Mouse (Mus musculus) B cell, adult 2 months (primary cell): ENCODE measurements around the gene Pde4dip.

ENCODE experiments used
- DNase-seq, 2 experiments: peaks; one replicate each; pipeline ENCODE4 v3.0.0; 2022

Pde4dip gene

DNA sequence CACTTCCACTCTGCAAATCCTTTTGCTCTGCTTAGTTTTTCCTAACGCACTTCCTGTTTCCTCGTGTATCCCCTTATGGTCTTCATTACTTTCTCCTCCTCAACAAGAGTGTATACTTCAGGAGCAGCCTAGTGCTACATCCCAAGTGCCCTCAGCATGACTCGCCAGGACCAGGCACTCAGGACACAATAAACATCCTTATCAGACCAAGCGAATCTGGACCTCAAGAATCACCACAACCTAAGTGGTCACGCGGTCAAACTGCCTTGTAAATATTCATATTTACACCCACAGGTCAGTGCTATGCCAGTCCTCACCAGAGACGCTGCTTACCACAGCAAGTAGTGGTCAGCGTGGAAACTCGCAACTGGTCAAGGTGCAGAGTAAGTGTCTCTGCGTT lies 139.7 kb downstream of the Pde4dip start:
- DNase-seq = no peak

GRCm38 (mm10) chr3:97742841-97743240 lies 145.7 kb downstream of the Pde4dip start:
- DNase-seq = no peak

DNA sequence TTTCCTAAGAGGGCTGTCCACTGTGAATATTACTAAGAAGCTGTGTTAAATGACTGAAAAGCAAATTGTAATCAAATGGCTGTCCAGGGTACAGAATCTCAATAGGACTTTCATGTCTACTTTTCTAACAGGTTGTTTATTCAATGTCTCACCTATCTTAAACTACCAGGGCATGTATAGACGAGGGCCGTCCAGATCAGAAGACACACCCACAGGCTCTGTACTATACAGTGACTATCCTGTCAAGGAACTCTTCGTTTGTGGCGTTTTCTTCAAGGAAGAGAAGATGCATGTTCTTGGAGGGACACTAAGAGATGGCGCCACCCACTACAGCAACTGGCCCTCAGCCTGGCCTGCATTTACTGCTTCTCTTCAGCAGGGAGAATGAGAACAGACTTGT lies 152.9 kb downstream of the Pde4dip start:
- no peak for DNase-seq

GRCm38 (mm10) chr3:97734259-97734658 lies 154.2 kb downstream of the Pde4dip start:
- no peak for DNase-seq

- no peak for DNase-seq
These were observed 155.9 kb downstream of the Pde4dip start for GRCm38 (mm10) chr3:97732622-97733021.

- no peak for DNase-seq
These were observed 157.9 kb downstream of the Pde4dip start for GRCm38 (mm10) chr3:97730624-97731023.

- DNase-seq = no peak
These were observed 158.4 kb downstream of the Pde4dip start for GRCm38 (mm10) chr3:97730131-97730530.

- DNase-seq = no peak
These were observed 160.7 kb downstream of the Pde4dip start for GRCm38 (mm10) chr3:97727801-97728200.

DNA sequence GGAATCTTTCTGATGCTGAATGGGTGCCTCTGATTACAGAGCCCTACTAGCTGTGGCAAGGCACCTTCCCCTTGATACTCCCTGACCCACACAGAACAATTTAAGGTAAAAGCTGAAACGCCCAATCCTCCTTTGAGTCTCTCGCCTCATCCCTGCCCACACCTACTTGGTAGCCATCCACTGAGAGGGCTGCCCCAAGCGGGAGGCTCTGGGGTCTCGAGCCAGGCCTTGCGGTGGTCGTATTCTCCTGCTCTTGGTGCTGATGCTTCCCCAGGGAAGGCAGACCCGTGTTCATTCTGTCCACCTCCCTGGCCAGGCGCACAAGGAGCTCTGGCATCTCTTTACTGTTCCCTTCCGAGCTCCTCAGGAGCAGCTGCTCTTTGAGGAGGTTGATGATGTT lies 169.4 kb downstream of the Pde4dip start:
- no peak for DNase-seq

DNA sequence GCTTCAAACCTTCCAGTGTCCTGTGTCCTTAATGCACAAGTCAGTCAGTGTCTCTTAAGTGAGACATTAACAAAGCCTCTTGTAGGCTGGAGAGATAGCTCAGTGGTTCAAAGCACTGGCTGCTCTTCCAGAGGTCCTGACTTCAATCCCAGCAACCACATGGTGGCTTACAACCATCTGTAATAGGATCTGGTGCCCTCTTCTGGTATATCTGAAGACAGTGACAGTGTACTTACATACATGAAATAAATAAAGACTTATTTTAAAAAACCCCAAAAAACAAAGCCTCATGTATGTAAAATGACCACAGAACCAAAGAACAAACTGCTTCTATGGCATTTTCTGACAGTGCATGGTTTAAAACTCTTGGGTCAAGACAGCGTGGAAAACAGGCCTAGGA lies 172.6 kb downstream of the Pde4dip start:
- no peak for DNase-seq

- no peak for DNase-seq
These were observed 177.6 kb downstream of the Pde4dip start for GRCm38 (mm10) chr3:97710881-97711280.

DNA sequence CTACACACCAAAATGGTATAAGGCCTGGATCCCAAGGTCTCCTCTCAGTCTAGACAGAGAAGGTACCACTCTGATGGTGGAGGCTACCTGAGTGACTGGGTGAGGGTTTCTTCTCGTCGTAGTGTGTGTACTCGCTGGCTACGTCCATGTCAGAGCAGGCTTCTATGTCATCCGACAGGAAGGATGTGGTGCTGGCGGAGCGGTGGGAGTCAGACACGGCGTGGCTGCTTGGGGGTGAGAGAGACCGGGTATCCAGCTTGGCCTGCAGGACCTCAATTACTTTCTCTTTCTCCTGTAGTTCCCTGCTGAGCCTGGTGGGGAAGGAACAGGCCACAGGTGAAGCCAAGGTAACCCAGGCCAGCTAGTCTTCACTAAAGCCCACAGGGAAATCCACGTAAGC lies 178.4 kb downstream of the Pde4dip start:
- no peak for DNase-seq

DNA sequence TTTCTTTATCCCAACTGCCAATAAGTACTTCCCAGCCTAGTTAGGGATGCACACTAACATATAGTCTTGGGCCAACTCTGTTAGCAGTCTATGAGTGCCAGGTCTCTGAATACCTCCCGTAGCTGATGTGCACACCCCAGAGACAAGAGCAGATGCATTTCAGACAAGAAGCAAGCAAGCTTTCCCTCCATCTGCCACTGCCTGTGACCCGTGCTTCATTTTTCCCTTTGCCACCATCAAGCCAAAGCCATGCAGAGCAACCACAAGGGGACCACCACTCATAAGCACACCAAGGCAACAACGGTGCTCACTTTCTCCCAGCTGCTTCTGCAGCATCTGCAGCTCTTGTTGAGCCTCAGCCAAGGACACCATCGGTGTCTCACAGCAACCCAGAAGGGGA lies 181.9 kb downstream of the Pde4dip start:
- DNase-seq = no peak

DNA sequence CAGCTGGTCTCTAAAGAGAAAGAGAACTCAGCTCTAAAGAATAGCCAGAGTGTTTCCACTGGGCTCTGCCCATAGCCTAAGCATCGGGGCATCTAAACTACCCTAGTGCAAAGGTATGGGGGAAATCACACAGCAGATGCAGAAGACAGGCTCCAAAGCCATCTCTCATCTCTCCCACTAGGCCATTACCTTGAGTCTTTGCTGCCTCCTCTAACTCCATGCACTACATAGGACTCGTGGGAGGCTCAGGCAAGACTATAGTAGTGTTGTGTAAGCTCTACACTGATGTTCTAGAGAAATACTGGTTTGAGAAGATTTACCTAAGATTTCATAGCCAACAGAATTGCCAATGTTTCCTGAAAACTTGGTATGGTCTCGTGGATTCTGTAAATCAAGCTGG lies 183.0 kb downstream of the Pde4dip start:
- DNase-seq = no peak

DNA sequence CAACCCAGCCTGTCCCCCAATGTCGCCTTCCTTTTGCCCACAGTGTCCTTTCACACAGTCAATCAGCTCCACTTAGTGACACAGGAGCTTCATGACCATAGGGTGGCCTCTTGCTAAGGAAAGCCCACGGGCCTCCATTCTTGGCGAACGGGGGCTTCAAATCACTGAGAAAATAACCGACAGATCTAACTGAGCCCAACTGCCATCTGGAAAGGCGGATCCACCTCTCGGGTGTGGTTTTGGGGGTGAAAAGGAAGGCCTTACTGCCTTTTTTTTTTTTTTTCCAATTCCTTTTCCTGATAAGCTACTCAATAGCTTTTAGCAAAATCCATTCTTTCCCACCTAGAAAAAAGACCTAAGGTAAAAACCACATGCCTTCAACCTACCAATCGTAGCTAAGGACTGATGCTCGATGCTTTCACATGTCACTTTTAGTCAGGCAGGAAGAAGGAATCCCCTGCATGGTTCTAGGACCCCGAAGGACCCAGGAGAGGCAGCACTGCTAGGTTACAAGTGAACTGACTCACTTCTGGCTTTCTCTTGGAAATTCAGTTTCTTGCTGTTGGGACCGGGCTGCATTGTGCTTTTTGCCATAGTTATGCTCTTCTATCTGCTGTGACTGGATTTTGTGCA lies 185.9 kb downstream of the Pde4dip start:
- DNase-seq = no peak

- DNase-seq = no peak
These were observed 187.3 kb downstream of the Pde4dip start for GRCm38 (mm10) chr3:97701198-97701597.

DNA sequence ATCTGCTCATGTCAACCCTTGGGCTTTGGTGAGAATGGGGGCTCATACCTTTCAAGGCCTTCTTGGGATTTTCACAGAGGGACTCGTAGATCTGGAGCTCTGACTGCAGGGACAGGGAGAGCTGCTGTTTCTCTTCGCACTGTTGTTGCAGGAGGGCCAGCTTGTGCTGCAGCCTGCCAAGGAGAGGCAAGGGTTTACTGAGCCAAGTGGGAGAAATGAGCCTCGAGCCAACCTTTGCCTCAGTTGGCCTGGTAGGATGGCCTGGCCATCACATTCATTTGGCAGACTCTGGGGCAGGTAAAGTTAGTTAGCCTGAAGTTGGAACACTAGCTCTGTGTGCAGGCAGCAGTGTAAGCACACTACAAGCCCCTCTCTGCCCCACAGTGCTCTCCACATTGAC lies 189.4 kb downstream of the Pde4dip start:
- DNase-seq = no peak

- DNase-seq = no peak
These were observed 191.2 kb downstream of the Pde4dip start for GRCm38 (mm10) chr3:97697291-97697690.

- DNase-seq = no peak
These were observed 191.6 kb downstream of the Pde4dip start for GRCm38 (mm10) chr3:97696866-97697265.

DNA sequence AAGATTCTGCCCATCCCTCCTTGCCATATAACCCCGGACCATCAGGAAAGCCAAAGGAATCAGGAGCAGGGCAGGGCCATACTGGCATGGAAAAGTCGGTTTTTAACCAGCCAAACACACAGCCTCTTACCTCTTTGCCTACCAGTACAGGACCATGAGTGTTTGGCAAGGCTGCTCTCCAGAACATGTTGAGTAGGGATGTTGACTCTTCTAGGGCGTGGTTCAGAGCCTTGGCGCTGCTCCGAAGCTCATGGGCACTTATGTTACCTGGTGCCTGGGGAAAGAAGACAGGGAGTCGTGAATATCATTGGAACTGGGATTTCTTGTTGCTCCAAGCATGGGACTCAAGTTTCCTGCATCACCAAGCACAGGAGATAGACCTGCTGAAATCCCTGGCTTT lies 194.7 kb downstream of the Pde4dip start:
- no peak for DNase-seq

DNA sequence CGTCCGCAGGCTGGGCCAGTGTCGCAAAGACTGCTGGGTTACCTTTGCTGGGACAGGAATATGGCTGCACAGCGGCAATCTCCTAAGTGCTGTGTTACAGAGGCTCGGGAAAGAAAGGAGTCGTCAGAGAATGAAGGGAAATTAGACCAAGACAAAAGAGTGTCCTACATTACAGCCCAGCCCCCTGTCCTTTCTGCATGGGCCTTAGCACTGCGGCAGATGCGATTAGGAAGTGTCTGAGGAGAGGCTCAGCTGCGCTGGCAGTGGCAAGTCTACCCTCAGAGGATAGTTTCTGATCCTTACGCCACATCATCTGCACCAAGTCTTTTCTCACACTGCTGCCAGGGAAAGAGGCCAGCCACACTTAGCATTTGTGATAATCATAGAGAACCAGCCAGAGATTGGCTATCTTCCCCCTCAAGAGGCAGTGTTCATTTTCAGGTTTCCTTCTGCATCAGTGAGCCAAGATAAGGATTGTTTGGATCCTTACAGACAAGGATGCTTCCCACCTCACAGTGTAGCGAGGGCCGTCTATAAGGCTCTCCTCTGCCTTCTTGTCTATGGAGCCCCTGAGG lies 197.0 kb downstream of the Pde4dip start:
- no peak for DNase-seq

- DNase-seq = no peak
These were observed 197.9 kb downstream of the Pde4dip start for GRCm38 (mm10) chr3:97690590-97690989.

GRCm38 (mm10) chr3:97689289-97689688 lies 199.2 kb downstream of the Pde4dip start:
- DNase-seq = no peak

GRCm38 (mm10) chr3:97686372-97687117 lies 202.0 kb downstream of the Pde4dip start:
- no peak for DNase-seq
